Mouse (Mus musculus): Measurements from ENCODE around the gene Fbxl22.

GRCm38 (mm10) chr9:66560728-66561127 is 46.3 kb upstream of the Fbxl22 start:
- TF ChIP-seq CTCF (IDR thresholded peaks at IDR 0.05; ENCODE audit: borderline replicate concordance, control insufficient read depth, extremely low read depth, insufficient read depth, low read length, poor library complexity) = no peak
- TF ChIP-seq POLR2A (IDR thresholded peaks at IDR 0.05; ENCODE audit: control insufficient read depth, extremely low read depth, insufficient read depth, low read length, poor library complexity) = no peak
